Mouse (Mus musculus) heart, postnatal 36 days (tissue): ENCODE results near the gene Gm11213. TPM values are rescaled to one million over a fixed set of nuclear protein-coding genes. Genes with fewer than 3 reads are reported as not detected.
A peak's percentile ranks its signal among the peaks of the same experiment; 100 is the strongest.

Source experiments
- DNase-seq, 2 experiments: peaks; one replicate each; pipeline ENCODE4 v3.0.0; 2021 to 2022
- intact Hi-C: fragments of 180-260 bp; cut with DNase I; formaldehyde crosslinking; loops from one replicate; pipeline ENCODE4 v1.15.1; 2025
- total RNA-seq, 2 experiments: library from RNA; stranded (reverse); gene quantifications; 2 replicates each; pipeline ENCODE4 v1.2.3; 2021

The Gm11213 gene
- total RNA-seq, 2 experiments from 2014 or later: not detected

- no peak for DNase-seq
- intact Hi-C loops: no loop called here
Observed at GRCm38 (mm10) chr4:63585216-63585615, 19.8 kb downstream of the Gm11213 start.

- no peak for DNase-seq
- intact Hi-C loops: no loop called here
Observed at GRCm38 (mm10) chr4:63582580-63582979, 22.5 kb downstream of the Gm11213 start.

- no peak for DNase-seq
- intact Hi-C loops: no loop called here
Observed at GRCm38 (mm10) chr4:63580078-63580477, 25.0 kb downstream of the Gm11213 start.

- intact Hi-C loops: no loop called here
- DNase-seq: no peak
Observed at GRCm38 (mm10) chr4:63579649-63580048, 25.4 kb downstream of the Gm11213 start.

- no peak for DNase-seq
- intact Hi-C loops: no loop called here
Observed at GRCm38 (mm10) chr4:63572621-63573020, 32.4 kb downstream of the Gm11213 start.

GRCm38 (mm10) chr4:63570208-63570781 lies 34.8 kb downstream of the Gm11213 start:
- DNase-seq: no peak
- intact Hi-C loops: no loop called here

GRCm38 (mm10) chr4:63569322-63569721 lies 35.7 kb downstream of the Gm11213 start:
- intact Hi-C loops: no loop called here

GRCm38 (mm10) chr4:63567712-63568390 lies 37.2 kb downstream of the Gm11213 start:
- no peak for DNase-seq
- intact Hi-C loops: no loop called here

More at GRCm38 (mm10) chr4:63569322-63569721, 35.7 kb downstream of the Gm11213 start:
- no peak for DNase-seq

GRCm38 (mm10) chr4:63562742-63563141 lies 42.3 kb downstream of the Gm11213 start:
- intact Hi-C loops: no loop called here
- no peak for DNase-seq

GRCm38 (mm10) chr4:63561861-63562675 lies 43.0 kb downstream of the Gm11213 start:
- intact Hi-C loops: no loop called here

GRCm38 (mm10) chr4:63560079-63560478 lies 45.0 kb downstream of the Gm11213 start:
- no peak for DNase-seq
- intact Hi-C loops: no loop called here

More at GRCm38 (mm10) chr4:63561861-63562675, 43.0 kb downstream of the Gm11213 start:
- DNase-seq: no peak

GRCm38 (mm10) chr4:63559127-63559697 lies 45.8 kb downstream of the Gm11213 start:
- no peak for DNase-seq
- intact Hi-C loops: loop anchor here (5.0 kb wide), 2 partner anchors 52 to 147 kb away; no protein-coding TSS in a partner anchor

- DNase-seq: peak; percentile 78 to 89
- intact Hi-C loops: loop anchor here (5.0 kb wide), 2 partner anchors 51 to 146 kb away; no protein-coding TSS in a partner anchor
Observed at GRCm38 (mm10) chr4:63558407-63559081, 46.5 kb downstream of the Gm11213 start, which contains the start of gene Tmem268. Tmem268 (plus strand) TSS chr4:63558781.

GRCm38 (mm10) chr4:63557124-63558059 lies 47.7 kb downstream of the Gm11213 start:
- intact Hi-C loops: loop anchor here (1.0 to 5.0 kb wide), 3 partner anchors 12 to 145 kb away; no protein-coding TSS in a partner anchor
- no peak for DNase-seq

- no peak for DNase-seq
- intact Hi-C loops: loop anchor here (1.0 to 5.0 kb wide), 3 partner anchors 11 to 144 kb away; no protein-coding TSS in a partner anchor
Observed at GRCm38 (mm10) chr4:63556665-63557064, 48.4 kb downstream of the Gm11213 start.

- DNase-seq: no peak
- intact Hi-C loops: loop anchor here (5.0 kb wide), 2 partner anchors 48 to 143 kb away; no protein-coding TSS in a partner anchor
Observed at GRCm38 (mm10) chr4:63555111-63555510, 50.0 kb downstream of the Gm11213 start.

- intact Hi-C loops: loop anchor here (5.0 kb wide), 2 partner anchors 47 to 142 kb away; no protein-coding TSS in a partner anchor
- DNase-seq: no peak
Observed at GRCm38 (mm10) chr4:63554616-63555015, 50.4 kb downstream of the Gm11213 start.

GRCm38 (mm10) chr4:63553789-63554576 lies 51.1 kb downstream of the Gm11213 start:
- DNase-seq: no peak
- intact Hi-C loops: no loop called here
